Mouse (Mus musculus) embryo, embryonic 10.5 days (tissue): ENCODE measurements around the gene Sun2.

Experiments
- DNase-seq: peaks from one replicate; pipeline ENCODE4 v3.0.0-alpha.2; 2015; ENCODE audit warnings: low spot score

The Sun2 gene

GRCm38 (mm10) chr15:79725190-79725789 lies 17.0 kb downstream of the Sun2 start:
- DNase-seq, result no peak

DNA sequence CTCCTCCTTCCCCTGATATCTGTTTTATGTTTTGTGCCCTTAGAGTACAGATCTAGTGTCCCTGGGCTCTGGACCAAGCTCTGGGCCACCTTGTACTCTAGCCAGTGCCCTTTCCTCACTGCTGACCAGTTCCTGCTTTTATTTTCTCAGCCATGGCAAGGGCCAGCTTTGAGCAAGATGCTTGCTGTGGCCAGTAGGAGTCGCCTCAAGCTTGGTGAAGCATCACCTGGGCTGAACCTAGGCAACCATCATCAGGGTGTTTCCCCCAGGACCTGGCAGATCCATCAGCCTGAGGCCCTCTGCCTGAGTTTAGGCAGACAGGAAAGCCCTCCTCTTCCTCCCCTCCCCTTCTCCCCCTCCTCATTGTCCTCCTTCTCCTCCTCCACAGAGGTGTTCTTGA lies 18.9 kb downstream of the Sun2 start:
- DNase-seq, result peak; percentile 25

DNA sequence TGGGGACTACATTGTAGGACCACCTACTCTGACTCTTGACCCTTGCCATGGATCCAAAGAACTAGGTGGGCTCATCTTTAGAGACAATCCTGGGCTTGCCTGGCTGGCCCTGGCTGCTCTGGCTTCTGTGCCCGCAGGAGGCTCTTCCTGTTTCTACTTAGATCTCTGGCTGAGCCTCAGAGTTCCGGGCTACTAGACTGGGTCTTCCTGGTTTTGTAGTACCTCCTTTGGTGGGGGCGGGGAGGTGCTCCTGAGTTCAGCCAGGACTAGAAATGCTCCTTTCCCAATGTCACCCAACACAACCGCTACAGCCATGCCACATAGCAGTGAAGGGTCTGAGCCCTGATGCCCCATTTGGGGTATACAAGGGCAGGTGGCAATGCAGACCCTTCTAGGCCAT lies 21.5 kb downstream of the Sun2 start:
- DNase-seq, result no peak

DNA sequence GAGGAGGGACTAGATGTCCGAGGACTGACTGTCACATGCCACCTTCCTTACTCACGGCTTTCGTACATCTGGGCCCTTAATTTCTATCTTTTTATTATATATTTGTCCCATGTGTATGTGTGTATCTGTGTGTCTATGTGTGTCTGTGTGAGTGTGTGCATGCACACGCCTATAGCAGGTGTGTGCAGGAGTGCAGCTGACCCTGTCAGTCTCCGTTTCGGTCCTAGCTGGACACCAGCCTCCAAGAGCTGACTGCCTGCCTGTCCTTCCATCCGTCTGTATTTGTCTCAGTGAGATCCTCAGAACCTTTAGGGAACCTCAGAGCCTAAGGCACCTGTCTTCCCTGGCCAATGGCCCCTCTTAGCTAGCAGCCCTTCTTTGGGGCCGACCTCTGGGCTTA lies 22.1 kb downstream of the Sun2 start:
- DNase-seq, result no peak

GRCm38 (mm10) chr15:79716710-79717109 lies 25.6 kb downstream of the Sun2 start:
- no peak for DNase-seq

DNA sequence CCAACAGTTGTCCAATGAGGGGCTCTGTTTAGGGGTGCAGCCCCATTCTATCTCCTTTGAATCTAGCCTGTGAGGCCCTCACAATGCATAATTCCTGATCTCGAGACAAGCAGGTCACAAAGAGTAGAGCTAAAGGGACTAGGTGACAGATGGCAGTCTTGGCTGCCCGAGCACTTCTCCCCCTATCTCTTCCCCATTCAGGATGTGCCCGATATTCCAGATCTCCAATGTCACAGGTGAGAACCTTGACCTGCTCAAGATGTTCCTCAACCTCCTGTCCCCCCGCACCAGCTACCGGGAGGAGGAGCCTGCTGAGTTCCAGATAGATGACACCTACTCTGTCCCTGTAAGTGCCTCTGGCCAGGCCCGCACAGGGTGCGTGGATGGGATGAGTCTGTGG lies 26.7 kb downstream of the Sun2 start:
- DNase-seq, result no peak

- DNase-seq, result no peak
These were observed 34.0 kb downstream of the Sun2 start for GRCm38 (mm10) chr15:79708229-79708822.

GRCm38 (mm10) chr15:79706603-79707214 lies 35.6 kb downstream of the Sun2 start:
- no peak for DNase-seq

DNA sequence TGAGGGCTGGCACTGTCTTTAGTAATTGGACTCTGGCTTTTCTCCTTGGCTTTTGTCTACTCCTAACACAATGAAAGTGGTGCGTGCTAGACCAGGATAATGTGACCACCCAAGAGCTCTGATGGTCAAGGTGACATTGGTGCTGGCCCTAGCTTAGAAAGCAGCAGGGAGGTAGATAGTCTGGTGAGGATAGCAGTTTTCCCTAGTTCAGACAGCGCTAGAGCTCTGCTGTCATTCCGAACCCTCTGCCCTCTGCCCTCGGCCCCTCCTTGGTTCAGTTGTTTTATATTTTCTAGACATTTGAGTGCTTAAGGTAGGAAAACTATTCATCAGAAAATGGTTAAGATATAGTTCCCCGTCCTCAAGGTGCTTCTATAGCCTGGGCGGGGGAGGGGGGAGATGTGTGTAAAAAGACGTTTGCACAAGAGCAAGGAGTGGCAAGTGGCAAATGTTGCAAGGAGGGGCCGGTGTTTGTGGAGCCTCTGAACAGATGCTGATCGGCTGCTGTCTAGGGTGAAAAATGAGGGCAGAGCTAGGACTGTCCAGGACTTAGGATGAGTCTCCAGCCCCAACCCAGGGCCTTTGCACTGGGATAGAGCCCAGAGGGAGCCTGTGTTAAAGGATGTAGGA lies 44.7 kb downstream of the Sun2 start:
- DNase-seq, result no peak

DNA sequence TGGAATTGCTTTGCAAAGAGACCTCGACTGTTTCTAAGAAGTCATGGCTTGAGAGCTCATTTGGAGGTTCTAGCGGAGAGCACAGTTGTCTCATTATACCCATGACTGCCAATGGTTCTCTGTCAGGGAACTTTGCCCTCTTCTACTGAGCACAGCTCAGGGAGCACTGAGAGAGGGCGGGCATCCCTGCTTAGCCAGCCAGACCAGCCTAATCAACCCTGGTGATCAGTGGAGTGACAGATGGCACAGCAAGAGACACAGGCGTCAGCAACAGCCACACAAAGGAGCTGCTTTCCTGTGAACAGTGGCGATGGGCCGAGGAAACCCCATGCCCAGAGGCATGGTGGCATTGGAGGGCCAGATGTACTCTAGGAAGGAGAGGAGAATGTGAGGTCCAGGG lies 45.3 kb downstream of the Sun2 start:
- no peak for DNase-seq

DNA sequence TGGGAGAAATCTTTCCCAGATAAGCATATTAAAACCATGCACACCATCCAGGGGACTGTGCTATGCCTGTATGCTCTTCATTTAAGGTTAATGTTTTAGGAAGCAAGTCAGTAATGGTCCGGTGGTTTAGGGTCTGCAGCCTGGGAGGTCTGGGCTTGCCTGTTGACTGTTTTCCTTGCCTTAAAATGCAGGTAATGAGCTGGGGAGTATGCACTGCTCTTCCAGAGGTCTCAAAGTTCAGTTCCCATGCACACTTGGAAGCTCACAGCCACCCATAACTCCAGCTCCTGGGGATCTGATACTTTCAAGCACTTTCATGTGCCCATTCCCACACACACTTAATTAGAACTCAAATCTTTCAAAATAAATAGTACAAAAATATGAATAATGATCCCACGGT lies 45.8 kb downstream of the Sun2 start:
- no peak for DNase-seq

DNA sequence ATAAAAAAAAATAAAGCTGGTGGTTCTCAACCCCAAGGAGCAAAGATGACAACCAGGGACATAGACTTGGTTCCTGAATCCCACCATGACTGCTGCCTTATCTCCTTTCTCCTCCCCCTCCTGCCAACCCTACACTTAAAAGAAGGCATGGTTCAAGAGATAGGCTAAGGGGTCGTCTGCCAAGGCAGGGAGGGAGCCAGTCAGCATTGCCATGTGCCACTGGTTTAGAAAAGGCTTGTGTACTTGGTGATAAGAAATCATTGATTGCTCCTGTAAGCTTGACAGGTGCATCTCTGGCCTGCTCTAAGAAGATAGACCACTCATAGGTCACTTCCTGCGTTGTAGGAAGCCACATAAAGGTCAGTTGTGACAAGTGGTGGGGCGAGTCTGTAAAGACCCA lies 46.8 kb downstream of the Sun2 start:
- no peak for DNase-seq

DNA sequence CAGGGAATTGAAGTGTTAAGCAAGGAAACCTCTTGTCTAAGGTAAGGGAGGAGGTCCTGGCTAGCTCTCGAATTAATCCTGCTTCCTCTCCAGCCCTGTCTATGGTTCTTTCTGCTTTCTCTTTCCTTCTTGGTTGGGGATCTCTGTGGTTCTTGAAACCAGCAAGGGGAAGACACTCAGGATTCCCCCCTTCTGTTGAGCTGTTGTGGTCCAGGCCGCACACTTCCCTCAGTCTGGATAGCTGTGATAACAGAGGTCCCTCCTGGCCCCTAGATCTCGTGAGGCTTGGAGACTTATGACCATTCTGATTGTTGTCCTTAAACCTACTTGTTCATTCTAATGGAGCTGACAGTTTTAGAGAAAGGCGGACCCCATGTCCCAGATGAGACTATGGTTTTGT lies 47.8 kb downstream of the Sun2 start:
- no peak for DNase-seq

DNA sequence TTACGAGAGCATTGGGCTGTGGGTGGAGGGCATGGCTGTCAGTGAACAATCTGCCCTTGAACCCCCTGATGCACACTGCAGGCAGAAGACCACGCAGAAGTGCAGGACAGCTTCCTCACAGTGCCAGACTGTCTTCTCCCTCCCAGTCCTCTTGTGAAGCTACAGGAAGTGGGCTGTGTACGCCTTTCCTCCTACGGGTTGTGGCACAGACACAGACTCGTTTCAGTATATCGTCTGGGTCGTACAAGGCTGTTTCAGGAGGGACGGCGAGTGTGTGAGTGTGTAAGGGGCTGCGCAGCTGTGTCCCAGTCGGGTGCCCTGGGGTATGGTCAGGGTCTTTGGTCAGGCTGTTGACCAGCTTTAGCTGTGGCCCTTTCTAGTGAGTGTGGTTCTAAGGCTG lies 48.6 kb downstream of the Sun2 start:
- DNase-seq, result no peak

DNA sequence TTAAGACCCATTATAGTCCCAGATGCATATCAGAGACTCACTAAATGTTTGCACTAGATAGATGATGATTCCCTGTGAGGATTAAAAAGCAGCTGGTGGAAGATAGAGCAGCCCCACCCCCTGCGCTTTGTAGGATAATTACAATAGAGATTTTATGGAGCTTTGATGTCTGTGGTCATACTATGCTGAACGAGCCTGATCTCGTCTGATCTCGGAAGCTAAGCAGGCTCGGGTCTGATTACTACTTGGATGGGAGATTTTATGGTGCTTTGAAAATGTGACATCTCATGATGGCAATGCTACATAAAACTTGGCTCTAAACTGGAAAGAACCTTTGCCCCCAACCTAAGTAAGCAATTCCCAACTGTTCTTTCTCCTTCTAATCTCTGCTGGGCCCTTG lies 50.0 kb downstream of the Sun2 start:
- DNase-seq, result no peak

DNA sequence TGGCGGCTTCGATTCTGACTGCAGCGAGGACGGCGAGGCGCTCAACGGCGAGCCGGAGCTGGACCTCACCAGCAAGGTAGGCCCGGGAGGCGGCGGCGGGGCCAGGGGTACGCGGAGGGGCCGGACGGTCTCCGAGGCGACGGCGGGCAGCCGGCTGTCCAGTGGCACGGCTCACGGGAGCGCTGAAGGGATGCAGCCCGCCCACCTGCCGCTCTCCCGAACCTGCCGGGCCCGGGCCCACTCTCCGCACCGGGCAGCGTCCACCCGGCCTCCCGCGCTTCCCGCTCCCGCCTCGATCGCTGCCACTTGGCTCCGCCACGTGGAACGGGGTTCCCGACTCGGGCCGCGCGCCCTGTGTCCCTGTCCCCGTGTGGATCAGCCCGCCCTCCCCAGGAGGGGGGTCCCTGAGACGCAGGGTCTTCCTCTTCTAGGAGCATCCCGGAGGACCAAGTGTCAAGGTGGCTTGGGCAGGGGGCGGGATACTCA lies 51.3 kb downstream of the Sun2 start:
- no peak for DNase-seq

DNA sequence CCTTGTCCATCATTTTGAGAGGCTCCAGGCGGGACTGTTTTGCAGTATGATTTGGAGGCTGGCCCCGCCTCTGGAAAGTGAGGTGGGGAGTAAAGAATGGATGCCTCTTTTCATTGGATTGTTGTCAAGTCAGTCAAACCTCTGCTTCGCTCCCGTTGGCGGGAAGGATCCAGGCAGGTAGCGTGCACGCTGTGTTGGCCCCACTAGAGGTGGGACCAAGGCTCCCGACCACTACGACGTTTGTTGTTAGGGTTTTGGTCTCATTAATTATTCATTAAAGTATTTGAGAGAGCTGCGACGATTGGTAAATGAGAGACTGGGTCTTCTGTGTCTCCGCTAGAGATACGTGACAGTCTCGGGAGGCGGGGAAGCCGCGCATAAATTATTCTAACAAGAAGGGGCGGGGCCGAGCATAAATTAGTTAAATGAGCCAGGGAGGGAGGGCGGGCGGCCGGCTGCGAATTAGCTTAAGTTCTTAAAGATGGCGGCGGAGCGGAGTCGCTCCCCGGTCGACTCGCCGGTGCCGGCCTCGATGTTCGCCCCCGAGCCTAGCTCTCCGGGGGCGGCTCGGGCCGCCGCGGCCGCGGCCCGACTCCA lies 51.8 kb downstream of the Sun2 start, which contains the start of gene Gtpbp1:
Gene Gtpbp1 (plus strand): TSS at position 420 of the 597 bp plus-strand sequence.
- DNase-seq, result peak; percentile 100

DNA sequence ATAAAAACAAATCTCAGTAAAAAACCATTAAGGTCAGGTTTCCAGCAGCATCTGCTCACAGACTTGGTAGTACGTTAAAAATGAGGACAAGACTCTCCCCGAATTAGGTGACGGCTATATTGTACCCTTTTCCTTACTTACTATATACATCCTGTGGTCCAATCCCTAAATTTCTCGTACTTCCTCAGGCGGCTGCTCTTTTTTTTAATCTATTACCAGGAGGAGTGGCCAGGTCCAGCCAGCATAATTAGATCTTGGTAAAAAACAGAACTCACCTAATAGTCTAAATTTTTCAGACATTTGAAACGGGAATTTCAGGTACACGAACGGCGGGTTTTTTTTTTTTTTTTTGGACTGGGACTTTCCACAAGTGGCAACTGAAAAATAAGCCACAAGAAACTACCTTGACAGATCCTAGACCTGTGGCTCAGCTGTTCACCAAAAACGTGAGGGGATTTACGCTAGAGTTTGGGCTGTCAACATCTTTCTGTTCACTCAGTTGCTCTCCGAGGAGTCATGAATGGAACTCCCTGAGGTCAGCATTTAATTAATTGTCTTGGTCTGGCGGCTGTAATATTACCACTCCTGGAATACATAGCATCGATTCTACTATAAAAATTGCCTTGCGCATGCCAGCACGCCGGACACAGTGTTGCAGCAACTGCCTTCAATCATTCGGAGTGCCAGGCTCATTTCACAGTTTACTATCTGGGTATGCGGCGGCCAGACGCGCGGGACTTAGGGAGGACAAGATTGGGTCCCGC lies 52.5 kb downstream of the Sun2 start:
- DNase-seq, result no peak

DNA sequence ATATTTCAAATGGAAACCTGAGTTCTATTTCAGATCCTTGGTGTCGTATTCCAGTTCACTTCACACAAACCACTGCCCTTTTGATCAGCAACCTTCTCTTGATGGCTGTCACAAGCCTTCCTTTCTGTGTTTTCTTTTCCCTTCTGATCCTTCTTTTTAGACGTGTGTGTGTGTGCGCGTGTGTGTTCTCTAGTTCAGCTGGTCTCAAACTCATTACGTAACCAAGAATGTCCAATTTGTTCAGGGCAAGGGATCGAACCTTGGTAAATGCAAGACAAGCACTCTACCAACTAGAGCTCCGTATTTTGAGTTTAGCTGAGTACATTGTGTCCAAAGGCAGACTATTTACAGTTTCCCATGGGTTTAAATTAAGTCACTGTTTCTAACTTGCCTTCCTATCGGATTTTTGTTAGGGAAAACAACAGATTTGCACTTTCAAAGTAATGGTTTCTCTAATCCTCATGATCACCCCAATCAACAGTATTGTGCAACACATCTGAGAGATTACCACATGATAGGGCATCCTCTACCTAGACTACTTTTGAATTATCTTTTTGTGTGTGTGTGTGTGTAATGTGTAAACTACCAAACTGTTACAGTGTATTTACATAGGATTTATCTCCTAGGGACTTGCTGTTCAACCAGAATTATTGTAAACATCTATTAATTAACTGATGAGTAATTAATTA lies 53.9 kb downstream of the Sun2 start:
- no peak for DNase-seq

DNA sequence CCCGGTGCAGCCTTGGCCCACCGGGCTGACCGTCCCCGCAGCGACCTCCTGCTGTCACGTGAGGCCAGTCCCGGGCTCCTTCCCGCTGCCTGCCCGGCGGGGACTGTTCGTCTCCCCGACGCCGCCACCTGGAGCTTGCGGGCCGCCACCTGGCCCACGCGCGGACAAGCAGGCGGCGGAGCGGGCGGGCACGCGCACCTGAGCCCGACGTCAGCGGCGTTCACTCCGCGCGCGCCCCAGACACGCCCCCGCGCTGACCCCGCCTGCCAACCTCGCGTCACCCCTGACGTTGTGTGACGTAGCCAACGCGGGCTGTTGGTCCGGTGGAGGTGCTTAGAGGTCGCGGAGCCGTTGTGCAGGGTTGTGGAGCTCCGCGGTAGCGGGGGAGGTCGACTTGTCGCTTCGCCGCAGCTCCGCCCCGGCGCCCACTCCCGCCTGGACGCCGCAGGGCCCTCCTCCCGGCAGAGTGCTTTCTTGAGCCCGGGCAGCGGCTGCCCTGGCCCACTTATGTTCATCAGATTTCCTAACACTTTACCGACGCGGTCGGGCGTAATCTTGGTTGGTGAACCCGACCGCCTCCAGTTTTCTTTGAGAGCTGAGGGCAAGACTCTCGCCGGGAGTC lies 54.6 kb downstream of the Sun2 start, which contains the start of gene Josd1:
Gene Josd1 (minus strand): TSS at position 274 of the 622 bp plus-strand sequence.
- peak; percentile 94 for DNase-seq

GRCm38 (mm10) chr15:79687175-79687574 lies 55.2 kb downstream of the Sun2 start:
- peak; percentile 52 for DNase-seq
